Mouse (Mus musculus) neural tube, embryonic 10.5 days (tissue): ENCODE measurements around the gene Bax.
A peak's percentile ranks its signal among the peaks of the same experiment; 100 is the strongest.
"Not testable (repeated sequence)": the region's sequence is repeated elsewhere in the genome, so short reads cannot be mapped to it uniquely, and the experiment has no call there.

Experiments
- DNase-seq: peaks from one replicate; pipeline ENCODE4 v3.0.0-alpha.2; 2017; ENCODE audit warnings: low spot score; ENCODE audit errors: extremely low spot score

Bax gene

DNA sequence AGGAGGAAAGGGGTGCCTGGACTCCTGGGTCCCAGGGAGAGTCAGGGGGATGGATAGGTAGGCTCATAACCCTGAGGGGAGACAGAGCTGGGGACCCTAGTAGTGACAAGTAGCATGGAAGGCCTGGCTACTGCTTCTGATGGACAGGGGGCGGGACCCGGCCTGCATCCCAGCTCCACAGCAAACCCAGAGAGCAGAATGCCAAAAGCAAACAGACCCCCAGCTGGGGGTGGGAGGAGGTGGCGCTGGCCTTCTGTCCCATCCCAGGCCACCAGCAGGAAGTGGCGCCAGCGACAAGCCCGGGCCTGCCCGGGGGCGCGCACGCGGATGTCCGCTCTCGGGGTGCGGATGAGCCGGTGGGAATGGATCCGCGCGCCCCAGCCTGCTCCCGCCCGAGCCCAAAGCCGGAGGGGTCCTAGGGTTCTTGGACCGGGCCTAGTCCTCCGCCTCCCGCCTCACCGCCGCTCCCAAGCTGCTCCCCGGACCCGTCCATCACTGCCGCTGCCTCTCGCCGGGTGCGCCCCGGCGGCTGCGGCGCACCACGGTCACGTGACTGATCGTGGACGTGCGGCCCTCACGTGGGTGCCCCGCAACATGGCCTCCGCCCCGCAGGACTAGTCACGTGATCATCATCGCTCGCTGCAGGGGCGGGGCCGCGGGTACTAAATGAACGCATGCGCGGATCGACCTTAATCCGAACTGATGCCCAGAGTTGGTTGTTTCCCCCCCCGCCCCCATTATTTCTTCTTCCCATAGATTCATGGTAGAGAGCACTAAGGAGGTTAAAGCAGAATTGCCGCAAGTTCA is at the start of gene Bax:
Bax (minus strand) TSS at position 616 of the 807 bp plus-strand sequence.
- peak; percentile 95 for DNase-seq

DNA sequence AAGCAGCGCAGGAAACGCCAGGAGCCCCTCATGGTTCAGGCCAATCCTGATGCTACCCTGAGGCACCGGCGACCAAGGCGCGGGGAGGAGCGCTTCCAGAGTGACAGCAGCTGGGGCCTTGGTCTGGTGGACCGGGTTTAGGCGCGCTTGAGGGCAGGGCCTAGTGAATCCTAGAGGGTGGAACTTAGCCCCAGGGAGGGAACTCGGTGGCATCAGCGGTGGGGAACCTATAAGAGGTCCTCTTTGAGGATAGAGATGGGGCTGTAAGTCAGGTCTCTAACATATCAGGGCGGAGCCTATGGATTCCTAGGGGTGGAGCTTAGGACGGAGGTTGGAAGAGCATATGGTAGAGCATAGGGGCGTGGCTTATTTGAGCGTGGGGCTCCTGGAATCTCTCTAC is 48.7 kb upstream of the Bax start:
- peak; percentile 38 for DNase-seq

DNA sequence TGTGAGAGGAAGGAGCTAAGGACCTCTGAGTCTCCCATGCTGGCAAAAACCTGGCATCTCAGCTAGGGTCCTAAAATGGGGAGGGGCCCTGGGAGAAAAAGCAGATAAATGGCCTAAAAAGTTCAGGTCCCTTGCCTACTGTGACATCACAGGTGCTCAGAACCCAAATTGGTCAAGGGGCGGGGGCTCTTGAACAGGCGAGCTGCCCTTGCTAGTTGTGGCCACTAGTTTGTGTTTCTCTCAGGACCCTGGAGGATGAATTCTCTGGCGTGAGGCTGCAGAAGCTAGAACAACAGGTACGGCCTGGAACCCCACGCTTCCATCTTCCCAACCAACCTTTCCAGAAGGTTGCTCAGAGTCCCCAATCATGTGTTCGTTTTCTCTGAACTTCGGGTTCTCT is 47.7 kb upstream of the Bax start:
- DNase-seq = no peak

DNA sequence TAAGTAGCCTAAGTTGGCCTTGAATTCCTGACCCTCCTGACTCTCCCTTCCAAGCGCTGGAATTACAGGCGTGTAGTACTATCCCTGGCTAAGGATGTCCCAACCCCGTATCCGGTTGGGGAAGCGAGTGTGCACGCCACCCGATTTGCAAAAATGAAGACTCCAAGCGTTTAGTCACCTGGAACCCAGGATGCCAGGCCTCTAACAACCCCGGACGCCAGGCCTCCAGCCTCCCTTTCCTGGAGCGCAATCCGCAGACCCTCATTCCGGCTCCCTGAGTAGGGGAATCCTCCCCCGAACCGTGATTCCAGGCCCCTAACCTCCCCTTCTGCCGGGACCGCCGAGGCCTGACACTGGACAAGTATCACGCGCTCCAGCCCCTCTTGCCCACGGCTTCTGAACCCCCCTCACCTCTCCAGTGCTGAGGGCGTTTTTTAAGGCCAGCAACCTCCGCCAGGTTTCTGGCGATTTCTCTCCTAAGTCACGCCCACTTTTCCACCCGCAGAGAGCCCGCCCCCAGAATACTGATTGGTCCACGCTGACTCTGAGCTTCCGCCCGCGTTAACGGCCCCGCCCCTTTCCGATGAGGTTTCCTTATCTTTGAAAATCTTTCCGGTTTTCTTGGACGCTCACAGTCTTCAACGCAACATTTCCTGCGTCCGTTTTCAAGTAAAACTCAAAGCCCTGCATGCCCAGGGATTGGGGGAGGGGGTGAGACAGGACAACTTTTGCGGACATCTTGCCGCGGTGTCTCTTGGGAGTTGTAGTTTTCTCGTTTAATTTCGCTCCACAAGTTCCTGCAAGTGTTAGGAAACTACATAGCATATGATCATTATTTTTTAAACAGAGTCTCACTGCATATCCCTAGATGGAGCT is 43.5 kb upstream of the Bax start, which contains the start of gene Nucb1:
Nucb1 (minus strand) TSS at position 495 of the 876 bp plus-strand sequence.
- peak; percentile 92 for DNase-seq

DNA sequence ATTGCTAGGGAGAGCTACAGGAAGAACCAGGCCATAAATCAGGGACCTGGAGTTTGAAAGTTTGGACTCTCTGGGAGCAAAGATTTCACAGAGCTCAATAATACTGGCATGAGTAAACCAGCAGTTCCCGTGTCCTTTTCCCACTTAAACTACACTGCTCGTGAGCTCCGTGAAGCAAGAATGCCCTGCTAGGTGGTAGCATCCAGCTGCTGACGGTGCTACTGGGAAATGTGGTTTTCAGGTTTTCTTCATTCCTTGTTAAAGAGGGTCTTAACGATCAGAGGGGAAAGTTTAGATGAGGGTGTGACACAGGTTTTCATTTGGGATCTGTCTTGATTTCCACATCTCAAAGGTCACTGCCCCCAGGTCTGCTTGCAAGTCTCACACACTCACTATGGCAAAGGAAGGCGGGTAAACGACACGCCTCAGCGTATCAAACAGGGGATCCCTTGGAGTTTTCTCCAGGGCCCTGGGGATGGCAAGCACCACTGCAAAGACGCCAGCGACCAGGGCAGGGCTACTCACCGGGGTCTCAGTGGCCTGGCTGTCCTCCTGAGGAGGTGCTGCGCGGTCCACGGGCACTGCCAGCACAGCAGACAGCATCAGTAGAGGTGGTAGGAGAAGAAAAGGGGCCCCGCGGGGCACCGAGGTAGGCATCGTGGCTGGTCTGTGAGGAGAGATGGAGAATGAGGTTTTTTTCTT is 42.6 kb upstream of the Bax start:
- no peak for DNase-seq

DNA sequence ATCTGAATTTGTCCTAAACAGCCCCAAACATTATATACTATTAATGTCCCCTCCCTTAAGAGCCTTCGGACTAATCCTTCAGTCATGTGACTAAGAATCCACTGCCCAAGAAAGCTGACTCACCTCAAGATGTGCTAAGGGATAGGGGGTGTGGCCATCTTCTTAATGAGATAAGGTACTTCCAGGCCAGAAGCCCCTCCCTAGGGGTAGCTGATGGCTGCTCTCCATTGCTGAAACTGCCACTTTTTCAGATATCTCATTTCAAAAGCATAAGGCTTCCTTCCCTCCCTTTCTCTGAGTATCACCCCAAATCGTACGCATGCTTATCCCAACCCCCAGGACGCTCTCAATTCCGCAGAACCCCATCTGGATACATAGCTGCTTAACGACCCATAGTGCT is 41.9 kb upstream of the Bax start:
- no peak for DNase-seq

DNA sequence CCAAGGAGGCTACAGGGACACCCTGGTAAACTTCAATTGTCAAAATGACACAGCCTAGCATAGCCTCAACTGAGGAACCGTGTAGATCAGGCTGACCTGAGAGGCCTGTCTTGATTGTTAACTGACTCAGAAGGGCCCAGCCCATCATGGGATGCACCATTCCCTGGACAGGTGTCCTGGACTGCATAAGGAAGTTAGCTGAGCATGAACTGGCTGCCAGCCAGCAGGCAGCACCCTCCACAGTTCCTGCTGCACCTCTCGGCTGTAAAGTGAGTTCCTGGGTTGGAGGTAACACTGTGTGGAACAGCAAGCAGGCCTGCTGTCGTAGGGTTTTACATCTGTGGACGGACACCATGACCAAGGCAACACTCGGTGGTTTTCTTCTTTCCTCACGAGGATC is 40.9 kb upstream of the Bax start:
- DNase-seq = no peak

DNA sequence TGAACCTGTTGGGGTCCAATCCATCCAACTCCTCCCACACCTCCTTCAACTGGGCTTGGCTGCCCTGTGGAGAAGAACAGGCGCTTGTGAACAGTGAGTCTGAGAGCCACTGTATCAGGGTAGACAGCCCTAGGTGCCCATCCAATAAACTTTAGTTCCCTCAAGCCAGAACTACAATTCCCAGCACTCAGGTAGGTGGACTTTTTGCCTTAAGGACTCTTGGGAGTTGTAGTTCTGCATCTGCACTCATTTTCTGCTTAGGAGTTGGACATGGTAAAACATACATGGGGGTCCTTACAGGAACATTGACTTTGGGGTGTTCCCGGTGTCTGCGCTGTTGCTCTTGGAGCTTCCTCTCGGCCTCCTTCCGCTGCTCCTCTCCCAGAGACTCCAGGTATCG is 31.7 kb upstream of the Bax start:
- no peak for DNase-seq

DNA sequence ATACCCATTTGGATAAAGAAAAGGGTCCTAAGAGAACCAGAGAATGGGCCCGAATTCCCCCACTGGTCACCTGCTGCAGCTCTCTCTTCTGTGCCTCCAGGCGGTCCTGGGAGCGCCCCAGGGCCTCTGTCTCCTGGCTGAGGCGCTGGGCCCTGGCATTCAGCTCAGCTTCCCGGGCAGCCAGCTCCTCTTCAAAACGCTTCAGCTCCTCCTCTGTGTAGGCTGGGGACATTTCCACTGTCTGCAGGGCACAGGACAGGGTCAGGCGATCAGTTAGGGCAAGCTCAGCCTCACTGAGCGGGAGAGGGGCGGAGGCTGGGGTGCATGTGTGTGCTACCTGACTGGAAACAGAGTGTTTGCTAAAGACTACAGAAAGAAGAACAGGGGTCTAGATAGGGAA is 27.9 kb upstream of the Bax start:
- DNase-seq = no peak

DNA sequence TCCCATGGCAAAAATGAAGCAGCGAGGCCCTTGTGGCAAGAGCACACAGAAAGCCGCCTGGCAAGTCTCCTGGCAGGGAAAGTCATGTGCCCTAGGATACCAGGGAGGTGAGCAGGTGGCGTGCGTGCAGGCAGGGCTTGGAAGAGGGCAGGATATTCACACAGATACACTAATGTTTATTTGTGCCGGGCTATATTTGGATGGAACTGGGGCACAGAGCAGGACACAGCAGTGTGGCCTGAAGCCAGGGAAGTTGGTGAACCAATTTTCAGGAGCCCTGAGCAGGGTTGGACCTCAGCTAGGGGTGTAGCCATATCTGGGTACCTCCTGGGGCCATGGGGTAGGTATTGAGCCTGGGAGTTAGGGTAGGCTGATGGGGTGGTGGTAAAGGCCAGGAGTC is 26.3 kb upstream of the Bax start:
- DNase-seq = no peak

DNA sequence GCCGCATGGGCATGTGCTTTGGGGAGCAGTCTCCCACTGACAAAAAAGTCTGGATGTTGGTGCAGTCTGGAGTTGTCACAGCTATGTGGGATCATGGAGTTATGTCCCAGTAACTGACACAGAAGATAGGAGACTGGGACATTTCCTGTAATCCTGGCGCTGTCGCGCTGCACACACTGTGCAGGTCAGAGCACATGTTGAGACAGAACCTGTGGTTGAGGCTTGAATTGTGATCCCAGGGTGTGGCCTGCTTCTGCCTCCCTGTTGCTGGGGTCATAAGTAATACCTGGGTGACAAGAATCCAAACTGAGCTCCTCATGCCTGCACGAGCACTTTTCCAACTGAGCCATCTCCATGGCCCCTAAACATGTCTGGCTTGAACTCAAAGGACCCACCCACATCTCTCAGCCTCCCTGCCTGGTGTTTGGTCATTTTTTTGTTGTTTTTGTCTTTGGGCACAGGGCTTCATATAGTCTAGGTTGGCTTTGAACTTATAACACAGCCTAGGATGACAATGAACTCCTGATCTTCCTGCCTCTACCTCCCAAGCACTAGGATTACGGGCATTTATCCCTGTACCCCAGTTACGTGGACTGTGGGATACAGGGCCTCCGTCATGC is 25.6 kb upstream of the Bax start:
- no peak for DNase-seq

DNA sequence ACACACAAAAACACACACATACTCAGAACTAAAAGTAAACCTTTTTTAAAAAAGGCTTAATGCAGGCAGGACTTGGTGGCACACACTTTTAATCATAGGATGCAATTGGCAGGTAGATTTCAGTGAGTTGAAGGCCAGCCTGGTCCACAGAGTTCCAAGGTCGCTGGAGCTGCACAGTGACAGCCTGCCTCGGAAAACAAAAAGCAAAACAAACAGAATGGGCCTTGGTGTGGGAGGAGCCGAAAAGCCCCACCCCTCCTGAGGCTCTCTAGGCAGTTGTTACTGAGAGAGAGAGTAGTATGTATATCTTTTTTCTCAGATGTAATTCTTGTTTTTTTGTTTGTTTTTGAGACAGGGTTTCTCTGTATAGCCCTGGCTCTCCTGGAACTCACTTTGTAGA is 24.6 kb upstream of the Bax start:
- DNase-seq = no peak

DNA sequence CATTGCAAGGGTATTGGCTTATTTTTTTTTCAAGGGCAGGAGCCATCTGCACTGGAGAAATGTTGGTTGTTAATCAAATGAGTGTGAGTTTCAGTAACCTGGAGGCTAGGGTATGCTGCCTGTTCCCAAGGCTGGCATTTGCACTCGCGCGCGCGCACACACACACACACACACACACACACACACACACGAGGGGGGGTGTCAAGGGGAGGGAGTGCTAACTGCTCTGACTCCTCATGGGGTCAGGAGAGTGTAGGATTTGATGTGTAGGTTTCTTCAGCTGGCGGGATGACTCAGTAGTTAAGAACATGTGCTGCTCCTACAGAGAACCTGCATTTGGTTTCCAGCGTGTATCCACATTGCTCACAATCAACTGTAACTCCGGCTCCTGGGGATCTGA is 24.1 kb upstream of the Bax start:
- DNase-seq = peak; percentile 51

DNA sequence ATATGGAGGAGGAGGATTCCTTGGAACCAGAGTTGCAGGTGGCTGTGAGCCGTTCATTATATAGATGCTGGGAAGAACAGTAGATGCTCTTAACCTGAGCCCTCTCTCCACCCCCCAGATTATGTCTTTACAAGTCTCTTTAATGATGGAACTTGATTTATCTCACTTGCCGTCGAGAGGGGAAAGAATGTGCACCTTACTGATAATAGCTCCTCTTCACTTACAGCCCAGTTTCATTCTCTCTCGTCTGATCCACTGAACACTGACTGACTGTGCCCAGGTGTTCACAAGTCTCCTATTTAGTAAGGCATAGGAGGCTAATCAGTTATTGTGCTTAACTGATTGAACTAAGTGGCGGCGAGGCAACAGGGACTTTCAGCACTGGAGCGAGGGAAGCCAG is 22.9 kb upstream of the Bax start:
- DNase-seq = no peak

DNA sequence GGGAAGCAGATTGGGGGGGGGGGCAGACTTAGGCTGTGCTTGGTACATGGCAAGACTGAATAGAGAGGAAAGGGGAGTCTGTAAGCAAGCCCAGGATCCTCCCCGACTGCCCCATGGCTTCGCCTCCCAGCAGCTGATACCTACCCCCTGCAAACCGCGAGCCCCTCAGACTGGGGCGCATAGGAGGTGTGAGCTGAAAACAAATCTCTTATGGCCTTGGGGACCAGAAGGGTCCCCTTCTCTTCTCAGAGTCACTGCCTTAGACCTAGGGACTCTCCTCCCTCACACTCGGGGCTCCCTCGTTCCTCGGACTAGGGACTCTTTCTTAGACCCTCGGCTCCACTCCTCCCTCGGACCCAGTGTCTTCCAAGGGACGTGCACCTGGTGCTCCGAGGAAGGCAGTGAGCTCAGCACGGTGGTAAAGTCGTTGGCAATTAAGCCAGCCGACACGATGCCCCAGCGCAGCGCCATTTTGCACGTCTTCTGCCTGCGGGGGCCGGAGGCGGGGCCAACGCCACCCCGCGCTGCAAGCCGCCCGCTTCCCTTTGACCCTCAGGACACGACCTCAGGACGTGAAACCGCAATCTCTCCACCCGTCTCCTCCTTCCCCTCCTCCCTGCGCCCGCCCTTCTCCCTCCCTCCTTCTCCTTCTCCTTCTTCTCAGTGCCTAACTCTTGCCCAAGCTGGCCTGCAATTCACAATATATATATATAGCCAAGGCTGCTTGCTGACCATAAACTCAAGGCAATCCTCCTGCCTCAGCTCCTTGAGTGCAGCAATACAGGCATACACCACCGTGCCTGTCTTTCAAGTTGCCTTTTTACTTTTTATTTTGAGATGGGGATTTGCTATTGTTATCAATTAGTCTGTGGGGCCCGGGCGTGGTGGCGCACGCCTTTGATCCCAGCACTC is 21.9 kb upstream of the Bax start, which contains the start of gene Dhdh:
Dhdh (minus strand) TSS at position 513 of the 912 bp plus-strand sequence.
- peak; percentile 71 for DNase-seq

DNA sequence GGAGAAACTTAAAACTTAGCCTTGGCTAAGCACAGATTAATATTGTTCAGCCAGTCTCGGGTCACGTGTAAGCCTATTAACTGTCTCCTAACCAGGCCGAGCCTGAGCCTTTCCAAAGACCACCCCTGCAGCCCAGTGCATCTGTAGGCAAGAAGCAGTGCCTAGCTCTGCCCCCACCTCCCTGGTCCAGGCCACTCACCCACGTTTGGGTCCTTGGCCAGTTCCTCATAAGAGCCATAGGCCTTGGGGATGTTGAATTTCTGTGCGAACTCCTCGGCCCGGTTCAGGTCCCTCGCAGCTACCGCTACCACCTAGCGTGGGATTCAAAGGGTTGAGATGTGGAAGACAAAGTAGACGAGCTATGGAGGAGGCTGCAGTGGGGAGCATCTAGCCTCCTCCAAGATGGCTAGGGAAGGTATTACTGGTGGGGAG is 21.2 kb upstream of the Bax start:
- DNase-seq = peak; percentile 50

DNA sequence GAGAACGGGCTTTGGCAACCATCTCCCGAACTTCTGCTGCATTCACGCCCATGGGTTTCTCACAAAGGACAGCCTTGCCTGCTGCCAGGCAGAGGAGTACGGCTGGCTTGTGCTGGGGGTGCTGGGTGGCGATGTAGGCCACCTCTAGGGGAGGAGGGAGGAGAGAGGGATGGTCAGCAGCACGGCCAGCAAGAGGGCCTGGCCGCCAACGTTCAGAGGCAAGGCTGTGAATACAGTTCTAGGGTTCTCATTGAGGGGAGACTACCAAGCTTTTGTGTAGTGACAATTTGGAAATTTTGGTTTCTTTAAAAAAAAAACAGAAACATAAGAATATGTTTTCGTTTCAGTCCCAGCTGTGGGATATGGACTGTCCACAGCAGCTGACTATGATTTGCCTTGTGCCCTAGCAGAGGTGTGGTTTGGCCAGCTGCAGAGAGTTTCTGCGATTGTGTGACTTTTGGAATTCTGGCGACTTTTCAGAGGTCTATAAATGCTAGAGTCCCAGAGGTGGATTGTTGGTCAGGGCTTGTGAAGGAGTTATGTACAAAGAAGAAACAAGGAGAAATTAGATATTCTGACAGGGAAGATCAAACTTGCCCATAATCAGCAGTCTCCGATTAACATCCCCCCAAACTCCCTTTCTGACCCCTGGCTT is 20.2 kb upstream of the Bax start, which contains the start of gene Gm45808:
Gm45808 (minus strand) TSS at position 51 of the 655 bp plus-strand sequence.
- no peak for DNase-seq

DNA sequence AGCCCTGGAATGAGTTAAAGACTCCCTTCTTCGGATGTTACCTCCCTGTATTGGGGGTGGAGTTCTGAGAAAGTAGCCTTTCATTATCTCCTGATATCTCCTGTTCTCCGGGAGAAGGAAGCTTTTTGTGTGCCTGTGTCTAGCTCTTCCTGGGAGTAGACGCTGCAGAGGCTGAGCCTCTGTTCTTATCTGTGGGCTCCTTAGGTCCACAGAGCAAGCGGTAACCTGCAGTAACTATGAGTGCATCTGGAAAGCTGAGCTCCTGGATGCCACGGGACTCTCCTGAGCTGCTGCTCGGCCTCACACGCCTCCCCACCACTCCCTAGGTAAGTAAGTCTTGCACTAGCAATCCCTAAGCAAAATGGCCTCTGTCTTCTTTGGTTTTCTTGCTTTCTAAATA is 19.5 kb upstream of the Bax start:
- DNase-seq = no peak

DNA sequence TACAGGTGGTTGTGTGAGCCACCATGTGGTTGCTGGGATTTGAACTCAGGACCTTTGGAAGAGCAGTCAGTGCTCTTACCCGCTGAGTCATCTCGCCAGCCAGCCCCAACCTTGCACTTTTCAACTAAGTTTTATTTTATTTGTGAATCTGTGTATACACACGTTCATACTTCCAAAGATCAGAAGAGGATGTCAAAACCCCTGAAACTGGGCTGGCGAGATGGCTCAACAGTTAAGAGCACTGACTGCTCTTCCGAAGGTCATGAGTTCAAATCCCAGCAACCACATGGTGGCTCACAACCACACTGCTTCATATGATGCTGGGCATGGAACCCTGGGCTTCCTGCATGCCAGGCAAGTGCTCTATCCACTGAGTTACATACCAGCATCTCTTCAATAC is 18.3 kb upstream of the Bax start:
- not testable (repeated sequence) for DNase-seq

DNA sequence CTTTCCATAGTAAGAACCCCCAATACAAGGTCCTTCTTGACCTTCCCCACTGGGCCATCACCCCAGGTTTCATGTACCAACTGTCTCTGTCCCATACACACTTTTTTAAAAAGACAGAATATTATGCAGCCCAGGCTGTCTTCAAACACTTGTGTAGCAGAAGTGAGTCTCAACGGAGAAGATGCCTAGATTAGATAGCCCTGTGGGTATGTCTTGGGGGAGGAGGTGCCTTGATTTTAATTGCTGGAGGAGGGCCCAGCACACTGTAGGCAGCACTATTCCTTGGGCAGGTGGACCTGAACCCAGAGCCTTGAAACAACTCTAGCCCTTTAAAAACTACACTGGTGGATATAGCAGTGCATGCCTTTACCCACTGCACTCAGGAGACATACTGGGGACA is 15.5 kb upstream of the Bax start:
- no peak for DNase-seq
